Mouse (Mus musculus) heart, embryonic 10.5 days (tissue): ENCODE measurements around the gene Ank3. TPM values are rescaled to one million over a fixed set of nuclear protein-coding genes. Genes with fewer than 3 reads are reported as not detected.

Experiments
- DNase-seq: peaks from one replicate; pipeline ENCODE4 v3.0.0-alpha.2; 2017; ENCODE audit warnings: low spot score
- H3K27ac ChIP-seq: fragments of 300-500 bp; sonication (generic); 2 replicates; pipeline ENCODE4 v1.5.1; 2016; ENCODE audit warnings: mild to moderate bottlenecking
- H3K27me3 ChIP-seq: fragments of 300-500 bp; sonication (generic); 2 replicates; pipeline ENCODE4 v1.6.1; 2016; ENCODE audit warnings: mild to moderate bottlenecking; ENCODE audit not compliant: poor library complexity, insufficient read depth, severe bottlenecking
- H3K36me3 ChIP-seq: fragments of 300-500 bp; sonication (generic); 2 replicates; pipeline ENCODE4 v1.6.1; 2016; ENCODE audit warnings: mild to moderate bottlenecking, moderate library complexity
- H3K4me1 ChIP-seq: fragments of 300-500 bp; sonication (generic); 2 replicates; pipeline ENCODE4 v1.6.1; 2016; ENCODE audit warnings: mild to moderate bottlenecking
- H3K4me3 ChIP-seq: fragments of 300-500 bp; sonication (generic); 2 replicates; pipeline ENCODE4 v1.5.1; 2016; ENCODE audit warnings: mild to moderate bottlenecking, moderate library complexity
- H3K9me3 ChIP-seq: fragments of 300-500 bp; sonication (generic); 2 replicates; pipeline ENCODE4 v1.6.1; 2016; ENCODE audit warnings: mild to moderate bottlenecking, moderate library complexity
- WGBS: fragments of 180-500 bp; shearing (Covaris S2); methylation state at CpG from one replicate; pipeline ENCODE4 v1.1.7; 2016; 5-methylcytosine and 5-hydroxymethylcytosine counted together
- polyA plus RNA-seq: library from polyadenylated mRNA; unstranded; fragments of >200 nt; fragmentation: Nextera tagmentation; extraction: Ambion mirVana; gene quantifications from 2 replicates; pipeline ENCODE4 v1.2.1, GENCODE M21; 2016

Ank3 gene
- polyA plus RNA-seq, 1 experiment from 2014 or later = 54.8 TPM

GRCm38 (mm10) chr10:69595487-69595886, 196.9 kb downstream of the Ank3 start:
- no peak overlapping the region for H3K4me3 ChIP-seq
- no peaks in the 10 kb centered on the region for H3K27me3 ChIP-seq
- peak overlapping the region; percentile 53; the same call in 1 of the 2 replicates for H3K27ac ChIP-seq
- H3K36me3 ChIP-seq = peaks cover 12% of the 10 kb centered on the region; the same call in 1 of the 2 replicates
- no peak for DNase-seq
- WGBS = 85% methylated on average over 5 of the region's 5 CpGs
- H3K4me1 ChIP-seq = peaks cover 20% of the 10 kb centered on the region; the same call in 1 of the 2 replicates
- H3K9me3 ChIP-seq = no peaks in the 10 kb centered on the region

GRCm38 (mm10) chr10:69601471-69601870, 202.9 kb downstream of the Ank3 start:
- H3K4me1 ChIP-seq = peaks cover 13% of the 10 kb centered on the region; the same call in 1 of the 2 replicates
- no peak overlapping the region for H3K27ac ChIP-seq
- DNase-seq = no peak
- 91% methylated on average over 3 of the region's 3 CpGs for WGBS
- H3K4me3 ChIP-seq = no peak overlapping the region
- no peaks in the 10 kb centered on the region for H3K9me3 ChIP-seq
- H3K27me3 ChIP-seq = no peaks in the 10 kb centered on the region
- peaks cover 5% of the 10 kb centered on the region; the same call in 1 of the 2 replicates for H3K36me3 ChIP-seq

GRCm38 (mm10) chr10:69602711-69603110, 204.1 kb downstream of the Ank3 start:
- Histone ChIP-seq H3K9me3 (no peaks in the 10 kb centered on the region), H3K4me1 (peaks cover 16% of the 10 kb centered on the region), H3K27me3 (no peaks in the 10 kb centered on the region), H3K36me3 (no peaks in the 10 kb centered on the region; the same call in 1 of the 2 replicates), H3K4me3 (no peak overlapping the region), H3K27ac (no peak overlapping the region)
- 95% methylated on average over 1 of the region's 1 CpGs for WGBS
- no peak for DNase-seq

DNA sequence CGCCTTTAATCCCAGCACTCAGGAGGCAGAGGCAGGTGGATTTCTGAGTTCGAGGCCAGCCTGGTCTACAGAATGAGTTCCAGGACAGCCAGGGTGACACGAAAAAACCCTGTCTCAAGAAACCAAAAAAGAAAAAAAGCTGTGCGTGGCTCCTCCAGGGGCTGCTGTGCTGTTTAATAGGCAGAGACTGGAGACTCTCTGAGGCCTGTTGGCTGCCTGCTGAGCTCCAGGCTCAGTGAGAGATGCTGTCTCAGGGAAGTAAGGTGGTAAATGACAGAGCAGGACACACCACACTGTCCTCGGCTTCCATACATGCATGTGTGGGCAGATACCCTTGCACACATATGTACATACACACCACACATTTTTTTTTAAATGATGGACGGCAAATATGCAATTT, 206.0 kb downstream of the Ank3 start:
- no peak overlapping the region for H3K27ac ChIP-seq
- no peaks in the 10 kb centered on the region for H3K27me3 ChIP-seq
- peaks cover 17% of the 10 kb centered on the region for H3K4me1 ChIP-seq
- H3K36me3 ChIP-seq = no peaks in the 10 kb centered on the region
- H3K9me3 ChIP-seq = no peaks in the 10 kb centered on the region
- DNase-seq = peak; percentile 55
- WGBS = 70% methylated on average over 6 of the region's 6 CpGs
- H3K4me3 ChIP-seq = no peak overlapping the region

GRCm38 (mm10) chr10:69605211-69605610, 206.6 kb downstream of the Ank3 start:
- no peak overlapping the region for H3K4me3 ChIP-seq
- no peaks in the 10 kb centered on the region for H3K27me3 ChIP-seq
- no peaks in the 10 kb centered on the region for H3K9me3 ChIP-seq
- peak; percentile 64 for DNase-seq
- H3K27ac ChIP-seq = peak overlapping the region; percentile 71; the same call in 1 of the 2 replicates
- WGBS = 35% methylated on average over 12 of the region's 12 CpGs
- H3K4me1 ChIP-seq = peaks cover 17% of the 10 kb centered on the region
- H3K36me3 ChIP-seq = no peaks in the 10 kb centered on the region

DNA sequence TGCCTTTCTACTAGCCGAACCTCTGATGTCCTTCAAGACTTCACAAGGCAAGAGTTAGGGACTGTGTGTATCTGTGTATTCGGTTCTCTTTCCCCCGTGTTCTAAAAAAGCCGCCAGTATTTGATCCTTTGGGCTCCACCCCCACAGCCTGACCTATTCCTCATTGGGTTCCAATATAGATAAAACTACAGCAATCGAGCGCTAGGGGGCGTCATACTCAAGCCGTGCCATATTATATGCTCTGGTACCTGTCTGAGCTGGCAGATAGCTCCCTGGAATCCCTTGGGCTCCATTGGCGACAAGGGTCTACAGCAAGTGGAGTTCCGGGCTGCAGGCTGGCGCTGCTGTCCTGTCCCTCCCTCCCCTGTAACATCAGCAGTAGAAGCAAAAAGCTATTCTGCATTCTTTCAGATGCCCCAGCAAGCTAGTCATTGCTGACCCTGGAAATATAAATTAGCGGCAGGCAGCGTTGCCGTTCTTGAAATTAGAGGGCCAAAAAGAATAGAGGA, 209.1 kb downstream of the Ank3 start:
- H3K27ac ChIP-seq = no peak overlapping the region
- no peaks in the 10 kb centered on the region for H3K9me3 ChIP-seq
- WGBS = 67% methylated on average over 14 of the region's 14 CpGs
- H3K36me3 ChIP-seq = no peaks in the 10 kb centered on the region
- H3K27me3 ChIP-seq = no peaks in the 10 kb centered on the region
- no peak overlapping the region for H3K4me3 ChIP-seq
- peaks cover 22% of the 10 kb centered on the region for H3K4me1 ChIP-seq
- DNase-seq = no peak

DNA sequence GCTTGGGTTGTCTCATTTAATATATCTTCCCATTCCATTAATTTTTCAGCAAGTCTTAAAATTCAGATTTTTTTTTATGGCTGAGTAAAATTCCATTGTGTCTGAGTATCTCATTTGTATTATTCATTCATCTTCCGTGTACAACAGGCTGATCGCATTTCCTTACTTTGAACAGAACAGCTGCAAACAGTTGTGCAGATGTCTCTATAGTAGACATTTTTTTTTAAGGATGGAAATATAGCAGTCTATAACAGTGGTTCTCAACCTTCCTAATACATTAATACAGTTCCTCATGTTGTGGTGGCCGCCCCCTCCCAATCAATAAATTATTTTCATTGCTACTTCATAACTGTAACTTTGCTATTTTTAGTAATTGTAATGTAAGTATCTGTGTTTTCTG, 212.7 kb downstream of the Ank3 start:
- H3K27me3 ChIP-seq = no peaks in the 10 kb centered on the region
- peaks cover 16% of the 10 kb centered on the region for H3K4me1 ChIP-seq
- H3K4me3 ChIP-seq = no peak overlapping the region
- H3K36me3 ChIP-seq = no peaks in the 10 kb centered on the region
- 96% methylated on average over 3 of the region's 3 CpGs for whole genome bisulfite sequencing
- H3K9me3 ChIP-seq = no peaks in the 10 kb centered on the region
- H3K27ac ChIP-seq = no peak overlapping the region
- no peak for DNase-seq

GRCm38 (mm10) chr10:69611839-69612340, 213.3 kb downstream of the Ank3 start:
- H3K4me1 ChIP-seq = peaks cover 20% of the 10 kb centered on the region
- H3K27me3 ChIP-seq = no peaks in the 10 kb centered on the region
- H3K9me3 ChIP-seq = no peaks in the 10 kb centered on the region
- no peaks in the 10 kb centered on the region for H3K36me3 ChIP-seq
- 75% methylated on average over 5 of the region's 5 CpGs for WGBS
- H3K27ac ChIP-seq = 0 out of 2 replicates have a peak overlapping the region, but pooled peaks have one; percentile 29
- no peak for DNase-seq
- H3K4me3 ChIP-seq = no peak overlapping the region

DNA sequence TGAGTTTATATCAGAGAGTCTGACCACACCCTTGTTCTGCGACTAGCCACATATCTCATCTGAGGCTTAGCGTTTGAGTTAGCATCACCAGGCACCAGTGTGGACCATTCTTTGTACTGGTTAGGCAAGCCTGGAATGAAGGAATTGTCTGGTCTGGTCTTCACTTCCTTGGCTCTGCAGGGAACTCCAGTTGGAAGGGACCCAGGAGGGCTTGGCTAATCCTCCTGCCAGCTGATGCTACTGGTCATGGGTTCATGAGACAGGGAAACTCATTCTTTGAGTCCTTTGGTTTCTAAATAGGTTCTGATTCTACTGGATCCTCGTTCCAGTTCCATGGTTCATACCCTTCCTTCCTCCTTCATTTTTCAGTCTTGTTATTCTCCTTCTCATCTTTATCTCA, 218.4 kb downstream of the Ank3 start:
- no peak for DNase-seq
- Histone ChIP-seq H3K4me3 (no peak overlapping the region), H3K4me1 (peaks cover 52% of the 10 kb centered on the region), H3K27ac (peak overlapping the region; percentile 42; the same call in 1 of the 2 replicates), H3K27me3 (no peaks in the 10 kb centered on the region), H3K9me3 (no peaks in the 10 kb centered on the region), H3K36me3 (no peaks in the 10 kb centered on the region)
- 73% methylated on average over 3 of the region's 3 CpGs for WGBS

GRCm38 (mm10) chr10:69617537-69618112, 219.1 kb downstream of the Ank3 start:
- Histone ChIP-seq H3K36me3 (no peaks in the 10 kb centered on the region), H3K27me3 (no peaks in the 10 kb centered on the region), H3K4me3 (no peak overlapping the region; the same call in 1 of the 2 replicates), H3K4me1 (peaks cover 50% of the 10 kb centered on the region), H3K9me3 (no peaks in the 10 kb centered on the region), H3K27ac (peak overlapping the region; percentile 52; the same call in 1 of the 2 replicates)
- 53% methylated on average over 16 of the region's 16 CpGs for WGBS
- no peak for DNase-seq

DNA sequence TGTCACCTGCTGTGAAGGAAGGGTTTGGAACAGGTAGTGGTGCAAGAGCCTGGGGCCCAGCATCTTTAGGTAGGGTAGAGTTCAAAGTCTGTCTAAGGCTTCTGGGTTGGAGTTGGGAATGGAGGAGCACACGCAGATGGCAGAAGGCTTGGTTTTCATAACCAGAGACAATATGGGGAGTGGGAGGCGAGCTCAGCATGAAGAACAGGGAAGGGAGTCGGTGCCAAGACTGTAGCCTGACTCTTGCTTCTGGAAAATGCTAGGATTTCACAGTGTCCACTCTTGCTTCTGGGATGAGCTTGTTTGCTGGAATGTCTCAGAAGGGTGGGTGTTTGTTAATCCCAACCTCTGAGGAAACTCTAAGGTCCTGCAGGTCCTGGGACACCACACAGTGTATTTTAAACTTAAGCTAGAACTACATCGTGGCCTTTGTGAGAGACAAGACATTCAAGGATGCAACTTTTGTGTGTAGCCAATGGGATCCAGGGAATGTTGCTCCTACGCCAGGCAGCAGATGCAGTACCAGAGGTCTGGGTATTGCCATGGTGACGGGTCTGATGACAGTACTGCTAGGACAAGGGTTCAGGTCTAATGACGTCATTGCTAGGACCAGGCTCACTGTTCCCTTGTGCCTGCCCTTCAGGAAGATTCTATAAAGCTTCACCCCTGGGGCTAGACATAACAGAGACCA, 222.3 kb downstream of the Ank3 start:
- H3K4me1 ChIP-seq = peaks cover 46% of the 10 kb centered on the region
- no peaks in the 10 kb centered on the region for H3K27me3 ChIP-seq
- H3K27ac ChIP-seq = no peak overlapping the region
- H3K4me3 ChIP-seq = no peak overlapping the region
- no peak for DNase-seq
- no peaks in the 10 kb centered on the region for H3K36me3 ChIP-seq
- no peaks in the 10 kb centered on the region for H3K9me3 ChIP-seq
- 79% methylated on average over 7 of the region's 7 CpGs for WGBS

DNA sequence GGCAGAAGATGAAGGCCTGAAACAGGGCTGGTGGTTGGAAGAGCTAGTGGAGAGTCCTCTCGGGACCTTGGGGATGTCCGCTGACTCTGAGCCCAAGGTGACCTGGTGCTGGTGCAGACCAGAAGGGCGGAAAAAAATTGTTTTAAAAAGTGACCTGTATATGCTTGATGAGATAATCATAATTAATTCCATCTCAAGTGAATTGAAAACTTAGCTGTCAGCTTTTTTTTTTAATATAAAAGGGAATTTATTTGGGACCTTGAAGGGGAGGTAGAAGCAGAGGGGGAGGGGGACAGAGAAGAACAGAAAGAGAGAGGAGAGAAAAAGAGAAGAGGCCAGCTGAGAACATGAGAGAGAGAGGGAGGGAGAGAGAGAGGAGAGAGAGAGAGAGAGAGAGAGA, 229.2 kb downstream of the Ank3 start:
- no peaks in the 10 kb centered on the region for H3K27me3 ChIP-seq
- no peak overlapping the region for H3K27ac ChIP-seq
- H3K4me3 ChIP-seq = no peak overlapping the region
- peaks cover 11% of the 10 kb centered on the region for H3K4me1 ChIP-seq
- WGBS = 88% methylated on average over 3 of the region's 3 CpGs
- no peaks in the 10 kb centered on the region for H3K9me3 ChIP-seq
- DNase-seq = no peak
- H3K36me3 ChIP-seq = no peaks in the 10 kb centered on the region

GRCm38 (mm10) chr10:69628743-69629142, 230.2 kb downstream of the Ank3 start:
- H3K36me3 ChIP-seq = no peaks in the 10 kb centered on the region
- H3K4me1 ChIP-seq = peaks cover 11% of the 10 kb centered on the region
- DNase-seq = no peak
- no peaks in the 10 kb centered on the region for H3K27me3 ChIP-seq
- H3K27ac ChIP-seq = no peak overlapping the region
- H3K9me3 ChIP-seq = no peaks in the 10 kb centered on the region
- H3K4me3 ChIP-seq = no peak overlapping the region
- 30% methylated on average over 6 of the region's 6 CpGs for WGBS
